Mouse (Mus musculus) stomach, postnatal 0 days (tissue): ENCODE data around the gene Ccr5.

Experiments used
- CTCF ChIP-seq: IDR thresholded peaks from 2 replicates; pipeline ENCODE4 v1.5.1; 2016; ENCODE audit warnings: antibody characterized with exemption, low read depth, mild to moderate bottlenecking, moderate library complexity
- EP300 ChIP-seq: optimal IDR thresholded peaks from 2 replicates; pipeline ENCODE3; 2016; ENCODE audit warnings: antibody characterized with exemption

DNA sequence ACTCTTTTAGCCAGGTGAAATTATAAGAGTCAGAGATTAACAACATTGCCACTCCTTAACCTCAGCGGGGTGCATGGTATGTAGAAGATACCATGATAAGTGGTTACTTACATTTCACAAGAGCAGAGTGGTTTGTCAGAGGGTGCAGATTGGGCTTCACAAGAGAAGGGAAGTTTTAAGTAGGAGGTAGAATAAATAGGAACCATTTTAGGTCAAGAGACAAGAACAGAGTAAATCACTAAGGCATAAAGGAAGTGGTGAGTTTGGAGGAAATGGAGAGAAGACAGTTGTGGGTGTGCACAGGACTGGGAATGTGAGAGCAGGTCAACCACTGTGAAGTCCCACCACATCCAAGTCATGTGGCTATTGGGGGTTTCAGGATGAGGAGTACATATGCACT lies 18.1 kb upstream of the Ccr5 start:
- TF ChIP-seq CTCF (no peak), EP300 (no peak)
